In genomic region chr1:125539312-125539711, GRCm38 (mm10) we compare ENCODE assay signal across 21 mouse cellular contexts. TPM values are rescaled to one million over a fixed set of nuclear protein-coding genes. Genes with fewer than 3 reads are reported as not detected.
A peak's percentile ranks its signal among the peaks of the same experiment; 100 is the strongest.
DNase-seq lines count a peak whose midpoint lies in the region; ATAC-seq and TF ChIP-seq lines count a peak whose summit lies in the region.
"Had no signal": no experiment of that assay in that cellular context is flagged by ENCODE, and none has a peak within 500 bp of the region (broad histone marks: within the 10 kb centered on the region; RNA-seq: fewer than 3 reads in every experiment).

No protein-coding gene starts in this region.

- H3K4me2 ChIP-seq in intestine, embryonic 16.5 days (ENCODE audit: low read depth, low read length), result no peak overlapping the region
- no peak overlapping the region for H3K4me2 ChIP-seq in intestine, embryonic 15.5 days (replicated peaks)
- no peak overlapping the region for H3K4me2 ChIP-seq in liver, embryonic 11.5 days
- H3K4me2 ChIP-seq: embryonic facial prominence, embryonic 12.5 days; forebrain, embryonic 13.5 days; forebrain, embryonic 15.5 days had no signal

- H3K27me3 ChIP-seq in intestine, embryonic 16.5 days (replicated peaks; ENCODE audit: control insufficient read depth, insufficient read depth, low read length), result no peaks in the 10 kb centered on the region
- H3K27me3 ChIP-seq in intestine, embryonic 15.5 days (replicated peaks), result no peaks in the 10 kb centered on the region
- no peaks in the 10 kb centered on the region for H3K27me3 ChIP-seq in liver, adult 2 months (ENCODE audit: control insufficient read depth, insufficient read depth, low read length)
- H3K27me3 ChIP-seq in liver, embryonic 11.5 days (replicated peaks; ENCODE audit: control insufficient read depth, insufficient read depth, low read length), result no peaks in the 10 kb centered on the region
- H3K27me3 ChIP-seq in small intestine, adult 2 months (ENCODE audit: control insufficient read depth, insufficient read depth, low read length), result no peaks in the 10 kb centered on the region
- H3K27me3 ChIP-seq: embryonic facial prominence, embryonic 12.5 days; forebrain, embryonic 13.5 days; forebrain, embryonic 15.5 days had no signal

- no peak overlapping the region for H3K4me3 ChIP-seq in intestine, embryonic 16.5 days (ENCODE audit: low read length)
- H3K4me3 ChIP-seq in intestine, embryonic 15.5 days (replicated peaks), result no peak overlapping the region
- no peak overlapping the region for H3K4me3 ChIP-seq in liver, adult 2 months (ENCODE audit: insufficient read depth, low read depth, low read length)
- H3K4me3 ChIP-seq in liver, embryonic 11.5 days (ENCODE audit: low read depth, low read length), result no peak overlapping the region
- H3K4me3 ChIP-seq in small intestine, adult 2 months (ENCODE audit: low read depth, low read length), result no peak overlapping the region
- H3K4me3 ChIP-seq: embryonic facial prominence, embryonic 10.5 days; embryonic facial prominence, embryonic 12.5 days; forebrain, embryonic 13.5 days; forebrain, embryonic 15.5 days had no signal

- TF ChIP-seq POLR2A in liver, adult 2 months (IDR thresholded peaks at IDR 0.05; ENCODE audit: extremely low read depth, insufficient read depth, low read length), result no peak
- TF ChIP-seq POLR2A in small intestine, adult 2 months (IDR thresholded peaks at IDR 0.05; ENCODE audit: low read depth, low read length), result no peak

- no peaks in the 10 kb centered on the region; the same call in 1 of the 2 replicates for H3K4me1 ChIP-seq in intestine, embryonic 16.5 days (ENCODE audit: control insufficient read depth, insufficient read depth, low read length)
- H3K4me1 ChIP-seq in intestine, embryonic 15.5 days (replicated peaks), result no peaks in the 10 kb centered on the region
- H3K4me1 ChIP-seq in liver, adult 2 months (ENCODE audit: control insufficient read depth, insufficient read depth, low read length), result no peaks in the 10 kb centered on the region
- no peaks in the 10 kb centered on the region for H3K4me1 ChIP-seq in liver, embryonic 11.5 days (replicated peaks; ENCODE audit: control insufficient read depth, insufficient read depth, low read length)
- peaks cover 9% of the 10 kb centered on the region; the same call in 1 of the 2 replicates for H3K4me1 ChIP-seq in small intestine, adult 2 months (ENCODE audit: control insufficient read depth, insufficient read depth, insufficient read length, low read length)
- H3K4me1 ChIP-seq: embryonic facial prominence, embryonic 10.5 days; embryonic facial prominence, embryonic 12.5 days; forebrain, embryonic 13.5 days had no signal

- 58% methylated on average over 2 of the region's 2 CpGs for WGBS in intestine, embryonic 16.5 days
- WGBS in intestine, embryonic 15.5 days, result 57% methylated on average over 2 of the region's 2 CpGs
- 28% methylated on average over 2 of the region's 2 CpGs for WGBS in liver, adult 2 months
- 69% methylated on average over 2 of the region's 2 CpGs for whole genome bisulfite sequencing in liver, embryonic 11.5 days
- WGBS in small intestine, adult 2 months, result 20% methylated on average over 2 of the region's 2 CpGs

- peak; percentile 71 for DNase-seq in liver, adult 2 months (ENCODE audit: extremely low read depth, low read depth, low spot score)
- DNase-seq in liver, embryonic 11.5 days (ENCODE audit: low spot score), result no peak
- no peak for DNase-seq in cerebellum, adult 11-12 months
- DNase-seq: adrenal gland, adult 2 months; adrenal gland, postnatal 10 days; adrenal gland, postnatal 25 days; B cell, adult 2 months; cerebellum, adult 11 months; cerebellum, adult 2 months; cerebellum, adult 9-10 months; cerebellum, postnatal 10 days; cerebellum, postnatal 25 days; forebrain, postnatal 0 days had no signal

- H3K27ac ChIP-seq in intestine, embryonic 16.5 days (ENCODE audit: low read length), result no peak overlapping the region
- no peak overlapping the region for H3K27ac ChIP-seq in intestine, embryonic 15.5 days
- H3K27ac ChIP-seq in liver, adult 2 months (replicated peaks; ENCODE audit: insufficient read depth, low read depth, low read length), result no peak overlapping the region; the same call in 1 of the 2 replicates
- H3K27ac ChIP-seq in liver, embryonic 11.5 days (ENCODE audit: low read depth, low read length), result no peak overlapping the region
- H3K27ac ChIP-seq in small intestine, adult 2 months (ENCODE audit: insufficient read depth, low read depth, low read length), result peak overlapping the region; percentile 54
- H3K27ac ChIP-seq: embryonic facial prominence, embryonic 10.5 days; embryonic facial prominence, embryonic 12.5 days; forebrain, embryonic 13.5 days; forebrain, embryonic 15.5 days had no signal

- H3K9me3 ChIP-seq in intestine, embryonic 16.5 days (ENCODE audit: control insufficient read depth, low read length), result no peaks in the 10 kb centered on the region
- H3K9me3 ChIP-seq in intestine, embryonic 15.5 days, result no peaks in the 10 kb centered on the region
- H3K9me3 ChIP-seq in liver, embryonic 11.5 days (ENCODE audit: control insufficient read depth, low read length), result no peaks in the 10 kb centered on the region
- H3K9me3 ChIP-seq: embryonic facial prominence, embryonic 10.5 days; embryonic facial prominence, embryonic 12.5 days; forebrain, embryonic 13.5 days; forebrain, embryonic 15.5 days had no signal

- no peak overlapping the region for H3K9ac ChIP-seq in intestine, embryonic 16.5 days (ENCODE audit: low read depth, low read length)
- no peak overlapping the region for H3K9ac ChIP-seq in intestine, embryonic 15.5 days
- no peak overlapping the region for H3K9ac ChIP-seq in liver, adult 2 months (ENCODE audit: low read depth, low read length)
- H3K9ac ChIP-seq in liver, embryonic 11.5 days (ENCODE audit: low read depth, low read length), result no peak overlapping the region
- H3K9ac ChIP-seq: embryonic facial prominence, embryonic 12.5 days; forebrain, embryonic 13.5 days; forebrain, embryonic 15.5 days; forebrain, postnatal 0 days had no signal

- H3K36me3 ChIP-seq in intestine, embryonic 16.5 days (ENCODE audit: control insufficient read depth, insufficient read depth, low read length), result no peaks in the 10 kb centered on the region
- H3K36me3 ChIP-seq in intestine, embryonic 15.5 days, result no peaks in the 10 kb centered on the region
- no peaks in the 10 kb centered on the region for H3K36me3 ChIP-seq in liver, adult 2 months (ENCODE audit: control insufficient read depth, insufficient read depth, low read length)
- no peaks in the 10 kb centered on the region for H3K36me3 ChIP-seq in liver, embryonic 11.5 days (ENCODE audit: control insufficient read depth, insufficient read depth, low read length)
- H3K36me3 ChIP-seq in small intestine, adult 2 months (ENCODE audit: control insufficient read depth, insufficient read depth, low read length), result no peaks in the 10 kb centered on the region; the same call in 1 of the 2 replicates
- H3K36me3 ChIP-seq: embryonic facial prominence, embryonic 10.5 days; embryonic facial prominence, embryonic 12.5 days; forebrain, embryonic 15.5 days had no signal

- ATAC-seq in intestine, embryonic 16.5 days, result peak; percentile 41; the same call in 1 of the 2 replicates
- no peak; the same call in 1 of the 2 replicates for ATAC-seq in intestine, embryonic 15.5 days
- ATAC-seq in liver, embryonic 11.5 days (replicated peaks; ENCODE audit: low FRiP score), result no peak
- ATAC-seq: CD4-positive, CD25-positive, alpha-beta regulatory T cell, adult 4 months; forebrain, embryonic 13.5 days; forebrain, embryonic 15.5 days; forebrain, postnatal 0 days had no signal

- TF ChIP-seq CTCF in liver, adult 2 months (IDR thresholded peaks at IDR 0.05; ENCODE audit: low read depth, low read length), result no peak
- no peak for TF ChIP-seq CTCF in small intestine, adult 2 months (IDR thresholded peaks at IDR 0.05; ENCODE audit: extremely low read depth, insufficient read length, insufficient replicate concordance, low read depth, low read length)

- H3K79me2 ChIP-seq in liver, adult 2 months (ENCODE audit: control insufficient read depth, insufficient read depth, low read length), result no peaks in the 10 kb centered on the region

RNA-seq across cellular contexts. Expression of gene Slc35f5, which starts 21.1 kb away (rescaled TPM):
- polyA plus RNA-seq in intestine, embryonic 16.5 days (2015; fragmentation: Nextera tagmentation; extraction: Ambion mirVana), result 49.1 and 53.0 TPM in 2 replicates
- 54.5 and 56.1 TPM in 2 replicates for polyA plus RNA-seq in intestine, embryonic 15.5 days (2015; fragmentation: Nextera tagmentation; extraction: Ambion mirVana)
- total RNA-seq in liver, adult 2 months (2014; rRNA removed), result 37.2 and 44.3 TPM in 2 replicates
- 21.5 and 24.5 TPM in 2 replicates for polyA plus RNA-seq in liver, adult 2 months (2012; rRNA removed)
- 28.5 and 30.4 TPM in 2 replicates for polyA plus RNA-seq in liver, embryonic 11.5 days (2014; fragmentation: Nextera tagmentation; extraction: Ambion mirVana)
- 14.4 and 29.4 TPM in 2 replicates for polyA plus RNA-seq in small intestine, adult 2 months (2012; rRNA removed)
